Mouse (Mus musculus): ENCODE measurements around the gene Fam71e1.

Gene Fam71e1

DNA sequence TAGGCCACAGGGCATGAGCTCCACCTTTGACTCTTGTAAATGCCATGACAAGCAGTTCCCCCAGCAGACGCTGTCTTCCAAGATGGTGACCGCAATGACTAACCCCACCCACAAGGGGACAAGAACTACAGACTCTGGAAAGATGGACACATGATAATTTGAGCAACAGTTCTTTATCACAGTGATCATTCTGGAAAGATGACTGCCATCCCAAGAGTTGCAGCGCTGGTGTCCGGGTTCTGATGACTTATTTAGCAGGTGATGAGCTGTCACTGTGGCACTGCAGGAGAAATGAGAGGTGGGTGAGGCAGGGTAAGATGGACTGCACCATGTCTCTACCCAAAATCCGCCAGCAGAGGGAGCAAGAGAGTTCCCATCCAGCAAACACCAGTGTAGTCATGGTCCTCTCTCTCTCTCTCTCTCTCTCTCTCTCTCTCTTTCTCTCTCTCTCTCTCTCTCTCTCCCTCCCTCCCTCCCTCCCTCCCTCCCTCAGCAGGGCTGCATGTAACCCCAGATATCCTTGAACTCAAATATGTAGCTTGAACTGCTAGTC, 5.3 kb downstream of the Fam71e1 start:
- peak; percentile 64 for DNase-seq

DNA sequence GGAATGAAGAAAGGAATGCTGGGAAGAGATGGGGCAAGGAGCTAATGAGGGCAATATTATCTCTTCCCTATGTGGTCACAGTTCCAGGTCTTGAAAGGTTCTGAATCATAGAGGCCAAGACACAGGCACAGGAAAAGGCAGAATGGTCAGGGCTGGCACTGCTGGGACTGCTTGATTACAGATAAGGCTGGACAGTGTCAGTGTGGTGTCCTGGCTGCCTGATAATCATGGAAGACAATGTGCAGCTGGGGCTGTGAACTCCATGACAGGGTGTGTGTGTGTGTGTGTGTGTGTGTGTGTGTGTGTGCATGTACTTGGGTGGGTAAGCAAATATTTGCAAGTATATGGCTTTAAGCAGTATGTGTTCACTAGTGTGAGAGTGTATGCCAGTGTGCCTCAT, 11.1 kb downstream of the Fam71e1 start:
- no peak for DNase-seq

DNA sequence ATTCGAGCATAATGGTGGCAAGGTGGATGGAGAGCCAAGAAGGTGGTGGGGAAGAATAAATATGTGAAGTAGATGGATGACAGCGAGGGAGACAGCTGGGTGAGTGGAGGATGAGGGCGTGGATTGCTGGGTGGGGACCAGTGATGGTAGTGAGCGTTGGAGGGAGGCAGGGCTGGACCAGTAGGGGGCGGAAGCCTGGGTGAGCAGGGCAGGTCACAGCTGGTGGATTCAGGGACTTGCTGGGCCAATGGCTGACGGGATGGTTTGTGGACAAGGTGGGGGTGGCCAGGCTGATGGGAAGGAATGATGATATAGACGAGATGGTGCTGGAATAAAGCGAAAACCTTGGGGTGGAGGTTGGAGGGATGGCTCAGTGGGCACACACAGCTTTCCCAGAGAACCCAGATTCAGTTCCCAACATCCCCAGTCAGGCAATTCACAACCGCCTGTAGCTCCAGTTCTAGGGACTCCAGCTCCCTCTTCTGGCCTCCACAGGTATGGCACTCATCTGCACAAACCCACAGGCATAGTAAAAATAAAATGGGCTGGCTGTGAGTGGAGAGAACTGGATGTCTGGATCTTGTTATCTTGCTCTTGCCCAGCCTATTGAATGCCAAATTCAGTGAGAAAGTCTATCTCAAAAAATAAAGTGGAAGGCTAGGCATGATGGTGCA, 23.0 kb downstream of the Fam71e1 start:
- DNase-seq, result no peak

DNA sequence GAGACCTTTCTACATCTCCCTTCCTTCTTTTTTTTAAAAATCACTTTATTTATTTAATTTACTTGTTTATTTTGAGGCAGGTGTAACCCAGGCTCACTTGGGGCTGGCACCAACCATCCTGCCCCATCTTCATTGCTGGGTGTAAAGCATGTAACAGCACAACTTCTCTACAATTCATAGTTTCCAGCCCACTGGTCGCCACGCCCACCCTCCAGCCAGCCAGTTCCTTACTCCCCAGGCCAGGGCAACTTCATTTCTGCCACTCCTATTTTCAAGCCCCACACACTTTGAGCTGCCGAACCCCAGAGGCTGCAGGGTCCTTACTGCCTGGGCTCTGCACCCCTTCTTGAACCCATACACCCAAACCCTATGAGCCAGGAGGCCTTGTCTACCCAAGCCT, 24.6 kb downstream of the Fam71e1 start:
- DNase-seq, result no peak

DNA sequence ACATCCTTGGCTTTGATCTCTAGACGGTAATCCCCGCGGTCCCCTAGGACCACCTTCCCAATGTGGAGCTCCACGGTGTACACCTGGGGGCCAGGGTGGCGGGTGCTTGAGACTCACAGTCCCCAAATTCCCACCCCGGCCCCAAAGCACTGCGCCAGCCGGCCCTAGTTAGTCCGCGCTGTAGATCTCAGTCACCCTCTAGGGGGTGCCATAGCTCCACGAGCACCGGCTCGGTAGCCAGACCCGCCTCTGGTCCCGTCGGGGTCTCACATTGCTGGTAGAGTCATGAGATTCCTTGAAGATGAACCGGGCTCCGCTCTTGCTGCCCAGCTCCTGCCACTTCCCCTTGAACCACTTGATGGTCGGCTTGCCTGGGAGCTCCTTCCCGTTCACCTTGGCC, 25.3 kb downstream of the Fam71e1 start:
- DNase-seq, result no peak

DNA sequence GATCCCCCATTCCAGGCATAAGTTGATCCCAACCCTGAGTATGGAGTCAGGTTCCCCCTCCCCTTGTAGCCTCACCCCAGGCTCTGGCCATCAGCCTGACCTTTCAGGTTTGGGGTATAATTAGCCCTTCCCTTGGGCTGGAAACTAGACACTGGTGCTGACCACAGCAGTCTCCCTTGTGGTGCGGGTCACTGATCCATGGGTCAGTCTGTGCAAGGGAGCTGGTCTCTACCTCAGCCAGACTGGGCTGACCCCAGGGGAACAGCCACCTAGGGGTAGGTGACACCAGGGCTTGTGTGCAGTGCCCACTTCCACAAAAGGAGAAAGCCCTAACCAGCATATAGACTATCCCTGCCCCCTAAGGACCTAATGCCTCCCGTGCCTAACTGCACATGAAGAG, 26.7 kb downstream of the Fam71e1 start:
- DNase-seq, result no peak

DNA sequence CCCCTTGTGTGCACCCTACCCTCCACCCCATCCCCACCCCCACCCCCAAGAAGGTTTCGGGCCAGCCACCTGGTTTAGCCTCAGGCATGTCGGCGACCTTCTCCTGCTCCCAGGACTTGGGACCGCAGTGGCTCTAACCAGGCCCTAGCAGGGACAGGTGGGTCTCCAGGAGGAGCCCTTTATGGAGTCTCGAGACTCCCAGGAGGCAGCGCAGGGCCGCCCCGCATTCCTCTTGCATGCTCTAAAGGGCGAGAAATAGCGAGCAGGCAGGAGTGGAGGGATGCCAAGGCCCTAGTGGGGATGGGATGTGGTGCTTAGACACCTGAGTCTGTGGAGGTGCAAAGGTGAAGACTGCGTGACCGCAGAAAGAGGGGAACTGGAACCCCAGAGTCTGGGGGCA, 28.1 kb downstream of the Fam71e1 start, which contains the start of gene Mybpc2:
Gene Mybpc2 (minus strand): TSS at position 155 of the 400 bp plus-strand sequence.
- no peak for DNase-seq

DNA sequence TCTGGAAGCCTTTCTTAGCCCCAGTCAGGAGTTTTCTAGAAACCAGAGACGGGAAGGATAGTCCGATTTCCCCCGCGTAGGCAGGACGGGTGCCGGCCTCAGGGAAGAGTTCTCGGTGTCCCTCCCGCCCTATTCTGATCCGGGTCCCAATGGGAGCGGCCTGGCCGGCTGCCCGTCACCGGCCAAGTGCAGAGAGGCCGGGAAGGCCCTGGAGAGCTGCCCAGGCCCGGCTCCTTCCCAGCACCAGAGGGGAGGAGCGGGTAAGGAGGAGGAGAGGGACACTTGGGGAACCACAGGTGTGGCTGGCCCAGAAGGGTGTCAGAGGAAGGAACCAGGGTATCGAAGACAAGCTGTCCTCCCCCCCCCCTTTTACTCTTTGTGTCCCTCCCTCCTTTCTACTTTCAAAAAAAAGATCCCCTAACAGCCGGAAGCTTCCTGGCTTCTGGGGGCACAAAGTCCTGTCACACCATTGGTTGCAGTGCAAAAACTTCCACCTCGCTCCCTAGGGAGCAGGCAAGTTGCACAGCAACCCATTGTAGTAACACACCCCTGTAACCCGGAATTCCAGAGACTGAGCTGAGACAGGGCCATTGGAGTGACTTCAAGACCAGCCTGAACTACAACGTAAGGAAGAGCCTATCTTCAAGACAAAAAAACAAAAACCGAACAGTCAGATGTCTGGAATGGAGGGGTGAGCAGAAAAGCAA, 28.9 kb downstream of the Fam71e1 start:
- DNase-seq, result peak; percentile 75

DNA sequence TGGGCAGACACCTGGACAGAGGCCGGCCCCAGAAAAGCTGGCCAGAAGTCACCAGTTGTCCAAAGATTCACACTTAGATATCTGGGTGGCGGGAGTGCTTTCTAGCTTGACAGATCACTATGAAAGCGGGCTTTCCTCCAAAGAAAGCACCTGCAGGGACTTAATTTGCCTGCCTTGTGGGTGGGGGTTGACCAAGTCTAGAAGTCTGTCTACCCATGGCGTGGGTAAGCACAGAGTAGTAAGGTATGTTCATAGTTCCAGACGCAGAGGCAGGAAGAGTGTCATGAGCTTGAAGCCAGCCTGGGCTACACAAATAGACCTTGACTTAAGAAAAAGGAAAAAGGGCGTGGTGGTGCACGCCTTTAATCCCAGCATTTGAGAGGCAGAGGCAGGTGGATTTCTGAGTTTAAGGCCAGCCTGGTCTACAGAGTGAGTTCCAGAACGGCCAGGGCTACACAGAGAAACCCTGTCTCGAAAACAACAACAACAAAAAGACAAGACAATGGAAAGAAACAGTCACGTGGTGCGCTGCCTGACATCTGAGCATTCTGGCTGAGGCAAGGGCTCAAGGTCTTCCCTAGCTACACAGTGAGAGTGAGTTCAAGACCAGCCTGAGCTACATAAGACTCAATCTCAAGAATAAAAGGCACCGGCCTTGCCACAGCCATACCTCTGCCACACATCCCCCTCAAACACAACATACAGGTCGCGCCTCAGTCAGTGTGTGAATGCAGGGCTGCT, 30.2 kb downstream of the Fam71e1 start:
- DNase-seq, result no peak

DNA sequence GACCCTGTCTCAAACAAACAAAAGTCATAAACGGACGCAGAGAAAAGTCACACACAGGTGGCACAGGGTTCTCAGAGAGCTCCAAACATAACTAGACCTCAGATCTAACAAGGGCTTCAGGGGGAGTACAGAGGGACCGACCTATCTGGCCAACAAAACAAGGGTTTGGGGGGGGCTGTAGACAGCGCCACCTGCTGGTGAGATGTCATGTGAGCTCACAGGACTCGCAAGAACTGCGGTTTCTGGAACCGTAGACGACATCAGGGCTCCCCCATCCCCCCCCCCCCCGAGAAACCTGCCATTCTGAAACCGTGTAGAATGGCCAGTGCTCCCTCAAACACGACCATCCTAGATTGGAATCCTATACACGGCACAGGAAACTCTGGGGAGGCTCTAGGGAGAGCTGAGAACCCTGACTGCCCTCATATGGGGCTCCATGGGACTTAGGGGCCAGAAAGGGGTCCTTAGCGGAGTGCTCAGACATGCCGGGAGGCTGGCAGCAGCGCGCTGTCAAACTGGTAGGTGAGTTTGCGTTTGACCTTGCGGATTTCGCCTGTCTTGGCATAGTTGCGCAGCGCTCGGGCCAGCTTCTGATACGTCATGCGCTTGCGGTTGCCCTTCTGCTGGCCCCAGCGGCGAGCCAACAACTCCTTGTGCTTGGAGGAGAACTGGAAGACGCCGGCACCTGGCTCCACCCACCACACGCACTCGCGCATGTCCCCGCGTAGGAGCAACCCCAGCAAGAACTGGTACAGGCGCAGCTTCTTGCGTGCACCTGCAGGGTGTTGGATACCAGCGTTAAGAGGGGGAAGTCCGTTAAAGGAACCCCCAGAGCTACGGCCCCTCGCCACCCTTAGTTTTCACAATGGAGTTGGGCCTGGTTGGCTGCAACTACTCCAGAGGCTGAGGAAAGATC, 31.4 kb downstream of the Fam71e1 start:
- DNase-seq, result peak; percentile 87

DNA sequence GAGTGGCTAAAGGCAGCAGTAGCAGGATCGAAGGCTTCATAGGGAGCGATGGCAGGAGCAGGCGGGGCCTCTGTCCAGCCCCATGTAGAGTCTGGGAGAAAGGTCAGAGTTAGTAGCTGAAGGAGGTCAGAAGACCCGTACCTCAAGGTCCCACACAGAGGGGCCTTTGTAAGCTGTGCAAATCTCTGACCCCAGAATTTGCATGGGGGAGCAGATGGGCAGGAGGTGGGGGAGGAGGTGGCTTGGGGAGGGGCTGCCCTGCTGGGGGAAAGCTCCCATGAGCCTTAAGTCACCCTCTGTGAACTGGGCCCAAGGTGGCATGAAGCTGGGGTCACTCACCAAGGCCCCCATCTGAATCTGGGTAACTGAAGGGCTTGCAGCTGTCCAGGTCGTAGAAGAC, 33.1 kb downstream of the Fam71e1 start:
- no peak for DNase-seq

DNA sequence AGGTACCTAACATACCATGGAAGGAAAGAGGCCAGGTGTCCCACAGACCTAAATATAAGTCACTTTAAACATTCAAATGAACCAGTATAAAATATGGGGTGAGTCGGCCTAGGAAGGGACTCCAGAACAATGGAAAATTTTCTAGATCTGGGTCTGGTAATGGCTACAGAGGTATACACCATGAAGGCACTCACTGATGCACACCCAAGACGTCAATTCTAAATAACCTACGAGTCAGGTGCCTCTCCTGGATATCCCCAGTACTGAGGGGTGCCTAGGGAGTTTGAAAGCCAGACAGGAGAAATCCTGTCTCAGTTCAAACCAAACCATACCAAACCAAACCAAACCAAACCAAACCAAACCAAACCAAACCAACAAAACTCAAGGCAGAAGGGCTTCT, 34.1 kb downstream of the Fam71e1 start:
- no peak for DNase-seq

DNA sequence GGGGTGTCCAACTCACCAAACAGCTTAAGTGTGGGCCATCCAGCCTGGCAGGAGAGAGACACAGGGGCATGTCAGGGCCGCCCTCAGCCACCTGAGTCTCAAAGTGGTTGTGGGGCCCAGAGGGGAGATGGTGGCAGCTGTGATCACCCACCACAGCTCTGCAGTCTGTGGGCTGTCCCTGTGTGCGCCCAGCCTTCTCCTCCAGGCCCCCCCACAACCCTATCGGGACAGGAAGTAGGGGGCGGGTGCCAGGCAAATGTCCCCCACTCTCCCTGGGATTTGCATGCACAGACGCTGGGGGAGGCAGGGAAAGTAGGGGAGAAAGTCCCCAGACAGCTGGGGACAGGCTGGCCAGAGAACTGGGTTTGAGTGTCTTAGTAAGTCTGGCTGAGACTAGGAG, 34.8 kb downstream of the Fam71e1 start:
- no peak for DNase-seq

DNA sequence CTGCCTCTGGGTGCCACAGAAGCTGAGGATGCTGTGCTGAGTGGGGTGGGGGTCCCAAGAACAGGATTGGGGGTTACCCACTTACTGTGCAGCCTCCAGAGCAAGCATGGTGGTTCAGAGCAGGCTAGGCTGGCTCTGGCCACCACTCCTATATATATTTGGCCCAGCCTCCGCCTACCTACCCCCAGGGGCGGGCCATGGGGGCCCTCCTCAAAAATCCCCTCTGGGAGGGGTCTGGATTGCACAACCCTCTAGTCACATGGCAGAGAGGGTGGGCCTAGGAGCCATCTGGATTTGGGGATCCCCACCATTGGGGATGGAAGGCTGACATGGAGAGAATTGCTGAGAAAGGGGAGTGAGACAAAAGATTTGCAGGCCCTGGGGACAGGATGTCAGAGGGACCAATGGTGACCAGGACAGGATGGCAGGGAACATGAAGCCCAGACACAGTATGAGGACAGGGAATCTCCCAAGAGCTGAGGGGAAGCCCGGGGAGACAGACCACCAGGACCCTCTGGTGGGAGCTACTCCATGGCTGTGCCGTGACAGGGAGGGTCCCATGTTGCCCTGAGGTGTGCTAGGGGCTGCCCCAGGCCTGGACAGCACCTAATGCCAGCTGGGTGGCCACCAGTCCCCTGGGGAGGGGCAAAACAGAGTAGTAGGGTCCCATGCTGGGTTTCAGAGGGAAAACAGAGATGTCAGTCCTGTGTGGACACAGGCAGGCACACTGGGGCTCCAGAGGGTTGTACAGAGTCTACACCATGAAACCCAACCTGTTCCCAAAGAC, 35.8 kb downstream of the Fam71e1 start, which contains the start of gene Spib:
Gene Spib (minus strand): TSS at position 126 of the 787 bp plus-strand sequence.
- no peak for DNase-seq

DNA sequence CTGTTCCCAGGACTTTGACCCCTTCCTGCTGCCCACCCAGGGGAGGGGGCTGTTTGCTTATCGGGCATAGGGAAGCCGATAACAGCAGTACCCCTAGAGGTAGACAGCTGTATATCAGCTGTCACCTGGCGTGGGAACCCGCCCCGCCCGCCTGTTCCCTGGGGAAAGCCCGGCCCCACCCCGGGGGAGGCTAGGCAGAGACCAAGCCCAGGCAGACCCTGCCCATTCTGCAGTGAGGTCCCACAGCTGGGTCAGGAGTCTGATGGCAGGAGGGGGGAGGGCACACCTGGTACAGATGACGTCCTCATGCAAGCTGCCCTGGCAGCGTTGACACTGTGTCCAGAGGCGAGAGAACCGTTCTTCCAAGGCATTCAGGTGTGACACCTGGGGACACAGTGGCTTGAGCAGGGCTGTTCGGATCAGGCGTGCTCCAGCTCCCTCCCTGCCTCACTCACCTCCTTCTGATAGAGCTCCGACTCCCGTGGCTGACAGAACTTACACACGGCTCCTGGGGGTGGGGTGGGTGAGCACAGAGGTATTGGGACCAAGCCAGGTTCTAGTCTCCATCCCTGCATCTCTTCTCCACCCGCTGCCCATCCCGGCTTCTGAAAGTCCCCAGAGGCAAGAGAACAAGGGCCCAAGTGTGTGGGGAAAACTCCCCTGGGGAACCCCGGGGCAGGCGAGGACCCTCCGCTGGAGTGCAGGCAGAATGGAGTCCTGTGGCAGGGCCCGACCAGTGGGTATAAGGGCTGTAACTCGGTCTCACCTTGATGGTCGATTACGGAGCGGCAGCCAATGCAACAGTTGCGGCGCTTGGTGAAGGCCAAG, 36.8 kb downstream of the Fam71e1 start:
- no peak for DNase-seq

DNA sequence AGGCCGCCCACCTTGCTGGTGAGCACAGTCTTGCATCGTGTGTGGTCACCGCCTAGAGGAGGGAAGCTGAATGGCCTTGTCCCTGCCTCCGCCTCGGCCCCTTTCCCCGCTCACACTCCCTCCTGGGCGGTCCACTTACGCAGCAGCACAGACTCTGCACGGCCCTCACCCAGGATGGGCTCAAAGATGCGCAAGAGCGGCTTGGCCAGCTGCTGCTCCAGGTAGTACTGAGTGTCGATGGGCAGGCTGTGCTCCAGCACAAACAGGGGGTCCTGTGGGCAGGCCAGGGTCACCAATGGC, 37.3 kb downstream of the Fam71e1 start:
- DNase-seq, result no peak

DNA sequence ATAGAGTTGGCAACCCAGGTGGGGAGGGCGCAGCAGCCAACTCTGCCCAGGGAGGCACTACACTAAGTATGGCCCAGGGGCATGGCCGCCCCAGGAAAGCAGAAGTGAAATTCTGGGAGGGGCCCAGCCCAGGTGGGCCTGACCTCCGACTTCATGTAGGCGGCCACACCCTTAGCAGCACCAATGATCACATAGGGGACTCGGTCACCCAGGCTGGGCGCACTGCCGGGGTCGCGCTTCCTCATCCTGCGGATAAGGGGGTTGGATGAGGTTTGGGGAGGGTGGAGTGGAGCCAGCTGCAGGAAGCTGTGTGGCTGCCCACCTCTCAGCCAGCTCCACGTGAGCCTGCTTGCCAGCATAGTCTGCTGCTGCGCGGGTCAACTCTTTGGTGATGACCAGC, 37.9 kb downstream of the Fam71e1 start:
- DNase-seq, result no peak

DNA sequence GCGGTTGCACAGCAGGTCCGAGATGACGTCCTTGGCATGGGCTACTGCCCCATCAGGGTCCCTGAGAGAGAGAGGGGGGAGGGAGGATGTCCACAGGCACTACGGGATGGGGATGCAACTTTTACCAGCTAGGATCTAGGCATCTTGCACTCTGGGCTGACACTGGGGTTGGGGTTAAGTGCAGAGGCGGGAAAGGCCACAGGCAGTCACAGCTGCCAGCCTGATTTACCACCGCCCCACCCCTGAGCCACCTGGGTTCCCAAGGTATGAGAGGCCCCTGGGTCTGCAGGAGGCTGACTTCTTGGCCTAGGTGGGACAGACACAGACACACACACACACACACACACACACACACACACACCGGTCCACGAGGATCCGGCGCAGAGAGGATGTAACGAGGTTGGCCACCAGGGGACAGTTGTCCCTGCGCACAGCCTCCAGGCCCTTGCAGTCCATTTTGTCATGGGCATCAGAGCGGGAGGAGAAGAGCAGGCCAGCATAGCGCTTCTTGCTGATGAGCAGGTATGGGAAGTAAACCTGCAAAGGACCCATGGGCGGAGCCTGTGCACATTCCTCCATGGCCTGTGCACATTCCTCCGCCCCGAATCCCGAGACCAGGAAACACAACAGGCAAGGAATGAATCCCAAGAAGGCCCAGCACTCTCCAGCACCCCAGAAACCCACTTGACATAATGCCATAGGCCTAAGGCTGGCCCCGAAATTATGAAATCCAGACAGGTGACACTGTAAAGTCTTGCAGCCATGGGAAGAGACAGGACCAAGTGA, 38.5 kb downstream of the Fam71e1 start:
- DNase-seq, result no peak

DNA sequence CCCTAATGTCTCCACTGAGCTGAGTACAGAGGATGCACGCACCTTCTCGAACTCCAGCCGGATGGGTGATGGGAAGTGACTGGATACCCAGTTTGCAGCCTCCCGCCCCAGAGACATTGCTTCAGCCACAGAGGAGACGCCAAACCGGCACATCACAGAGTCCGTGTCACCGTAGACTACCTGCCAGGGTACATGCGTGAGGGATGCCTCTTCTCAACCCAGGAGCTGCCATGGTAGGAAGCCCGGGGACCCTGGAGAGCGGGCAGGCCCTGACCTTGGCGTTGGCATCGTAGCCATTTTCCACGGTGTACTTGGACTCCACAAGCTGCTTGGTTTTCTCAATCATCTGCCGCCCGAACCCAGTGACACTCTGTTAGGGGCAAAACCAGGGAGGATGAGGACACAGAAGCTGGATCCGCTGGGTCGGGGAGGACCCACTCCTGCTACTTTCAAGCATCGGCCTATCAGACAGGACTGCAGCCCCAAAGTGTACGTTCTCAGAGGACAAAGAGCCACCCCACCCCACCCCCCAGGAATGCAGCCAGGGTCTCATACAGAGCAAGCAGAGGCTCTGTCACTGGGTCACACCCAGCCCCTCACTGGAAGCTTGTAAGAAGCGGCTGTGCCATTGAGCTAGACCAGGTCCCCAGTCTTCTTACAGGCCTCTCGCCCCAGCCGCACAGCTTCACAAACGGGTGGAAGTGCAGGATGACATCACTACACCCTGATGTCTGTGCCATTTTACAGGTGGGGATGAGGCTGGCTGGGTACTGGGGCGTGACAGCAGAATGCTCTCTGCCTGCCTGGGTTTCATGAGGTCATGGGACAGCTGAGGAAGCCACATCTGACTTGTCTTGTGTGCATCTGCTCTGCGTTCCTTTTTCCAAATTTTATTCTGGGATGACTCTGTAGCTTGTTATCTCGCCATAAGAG, 39.5 kb downstream of the Fam71e1 start:
- no peak for DNase-seq
